Mouse (Mus musculus): Measurements from ENCODE around the gene Ubr4. TPM values are rescaled to one million over a fixed set of nuclear protein-coding genes. Genes with fewer than 3 reads are reported as not detected.
A peak's percentile ranks its signal among the peaks of the same experiment; 100 is the strongest.

Ubr4 gene
- polyA plus RNA-seq, 1 experiment from 2014 or later, result 68.6 TPM

- no peak for ATAC-seq (ENCODE audit: insufficient number of reproducible peaks, insufficient read depth, low FRiP score, low TSS enrichment, low read depth)
- 88% methylated on average over 1 of the region's 1 CpGs for WGBS
- Histone ChIP-seq H3K4me3 (replicated peaks) (no peak overlapping the region), H3K9ac (replicated peaks) (no peak overlapping the region), H3K9me3 (no peaks in the 10 kb centered on the region), H3K27ac (no peak overlapping the region), H3K36me3 (peaks cover 76% of the 10 kb centered on the region), H3K4me2 (no peak overlapping the region), H3K4me1 (replicated peaks) (no peaks in the 10 kb centered on the region), H3K27me3 (no peaks in the 10 kb centered on the region)
Measured at GRCm38 (mm10) chr4:139489946-139490345, 137.5 kb downstream of the Ubr4 start.

DNA sequence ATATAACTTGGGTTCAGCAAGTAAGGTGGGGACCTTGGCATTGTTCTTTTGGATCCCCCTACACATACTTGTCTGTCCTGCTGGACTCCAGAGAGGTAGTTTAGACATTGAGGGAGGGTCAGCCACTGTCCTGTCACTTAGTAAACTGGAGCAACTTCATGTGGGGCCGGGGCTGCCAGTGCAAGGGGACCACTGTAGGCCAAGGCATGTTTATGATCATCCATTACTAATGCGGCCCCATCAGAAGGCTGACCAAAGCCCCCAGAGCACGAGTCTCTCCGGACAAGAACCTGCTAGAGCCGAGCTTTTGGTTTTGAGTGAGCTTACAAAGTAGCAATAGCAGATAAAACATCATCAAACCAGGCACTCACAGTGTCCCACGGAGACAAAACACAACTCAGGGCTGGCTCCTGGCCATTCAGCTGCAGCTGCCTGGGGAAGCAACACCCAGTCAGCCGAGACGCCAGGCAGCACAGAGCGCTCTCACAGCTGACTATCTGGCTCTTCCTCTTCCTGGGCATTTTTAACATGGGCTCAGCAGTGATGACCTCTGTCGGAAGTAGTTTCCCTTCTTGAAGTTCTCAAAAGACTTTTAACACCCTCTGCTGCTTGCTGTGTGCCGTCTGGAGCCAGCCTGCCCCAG, 138.1 kb downstream of the Ubr4 start:
- Histone ChIP-seq H3K4me1 (replicated peaks) (no peaks in the 10 kb centered on the region), H3K4me2 (no peak overlapping the region), H3K9ac (replicated peaks) (no peak overlapping the region), H3K36me3 (peaks cover 70% of the 10 kb centered on the region), H3K27ac (no peak overlapping the region), H3K4me3 (replicated peaks) (no peak overlapping the region), H3K27me3 (no peaks in the 10 kb centered on the region), H3K9me3 (no peaks in the 10 kb centered on the region)
- 88% methylated on average over 11 of the region's 11 CpGs for WGBS
- no peak for ATAC-seq (ENCODE audit: insufficient number of reproducible peaks, insufficient read depth, low FRiP score, low TSS enrichment, low read depth)

DNA sequence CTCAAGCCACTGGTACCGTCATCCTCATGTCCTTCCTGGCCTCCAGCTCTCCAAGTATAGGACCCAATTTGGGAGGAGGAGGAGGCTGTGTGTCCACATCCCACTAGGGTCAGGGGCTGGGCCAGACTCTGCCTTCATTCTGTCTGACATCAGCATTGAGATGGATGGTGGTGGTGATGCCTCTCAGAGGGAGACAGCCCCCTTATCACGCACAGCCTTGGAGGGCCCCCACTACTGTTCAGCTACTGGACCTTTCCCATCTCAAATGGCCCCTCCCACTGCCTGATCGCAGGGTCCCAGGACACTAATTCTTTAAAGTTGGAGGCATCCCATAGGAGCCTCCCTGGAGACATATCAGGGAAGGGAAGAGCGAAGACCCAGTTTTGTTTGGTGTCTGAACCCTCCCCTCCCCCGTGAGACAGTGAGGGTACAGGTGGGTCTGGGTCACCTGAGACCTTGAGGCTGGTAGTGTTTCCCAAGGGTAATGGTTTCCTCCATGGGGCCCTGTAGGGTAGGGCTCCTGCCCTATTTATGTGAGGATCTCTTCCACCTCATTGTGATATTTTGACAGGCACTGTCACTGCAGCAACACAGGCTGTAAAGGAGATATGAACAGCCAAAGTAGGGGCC, 139.2 kb downstream of the Ubr4 start:
- H3K27me3 ChIP-seq, result no peaks in the 10 kb centered on the region
- H3K4me3 ChIP-seq (replicated peaks), result no peak overlapping the region
- ATAC-seq (ENCODE audit: insufficient number of reproducible peaks, insufficient read depth, low FRiP score, low TSS enrichment, low read depth), result no peak
- no peak overlapping the region for H3K9ac ChIP-seq (replicated peaks)
- H3K4me1 ChIP-seq (replicated peaks), result no peaks in the 10 kb centered on the region
- no peak overlapping the region for H3K4me2 ChIP-seq
- H3K9me3 ChIP-seq, result no peaks in the 10 kb centered on the region
- peaks cover 58% of the 10 kb centered on the region for H3K36me3 ChIP-seq
- WGBS, result 88% methylated on average over 5 of the region's 5 CpGs
- no peak overlapping the region for H3K27ac ChIP-seq

DNA sequence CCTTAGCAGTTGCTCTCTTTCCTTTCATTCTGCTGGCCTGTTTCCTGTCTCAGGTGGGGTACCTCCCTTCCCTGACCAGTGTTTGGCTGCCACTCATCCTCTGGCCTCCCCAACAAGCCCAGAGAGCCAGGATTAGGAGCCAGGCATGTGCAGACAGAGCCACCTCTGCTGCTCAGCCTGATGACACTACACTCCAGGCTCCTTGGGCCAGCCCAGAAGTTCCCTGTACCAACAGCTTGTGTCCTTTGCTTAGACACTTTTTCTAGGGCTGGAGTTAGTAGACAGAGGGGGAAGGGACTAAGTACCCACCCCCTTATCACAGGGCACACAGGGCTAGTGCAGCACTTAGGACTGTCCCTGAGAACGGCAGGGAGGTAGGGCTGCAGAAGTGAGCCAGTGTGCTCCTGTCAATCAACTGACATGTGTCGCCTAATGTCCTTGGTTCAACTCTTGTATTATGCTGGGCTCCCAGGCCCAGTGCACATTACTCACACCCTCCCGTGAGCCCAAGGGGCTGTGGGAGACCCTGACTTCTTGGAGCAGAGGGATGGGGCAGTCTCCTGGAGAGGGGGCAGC, 139.9 kb downstream of the Ubr4 start:
- Histone ChIP-seq H3K4me2 (no peak overlapping the region), H3K27me3 (no peaks in the 10 kb centered on the region), H3K4me1 (replicated peaks) (no peaks in the 10 kb centered on the region), H3K36me3 (peaks cover 52% of the 10 kb centered on the region), H3K9ac (replicated peaks) (no peak overlapping the region), H3K4me3 (replicated peaks) (no peak overlapping the region), H3K27ac (no peak overlapping the region), H3K9me3 (no peaks in the 10 kb centered on the region)
- ATAC-seq (ENCODE audit: insufficient number of reproducible peaks, insufficient read depth, low FRiP score, low TSS enrichment, low read depth), result no peak
- 71% methylated on average over 3 of the region's 3 CpGs for WGBS

- H3K4me1 ChIP-seq (replicated peaks), result no peaks in the 10 kb centered on the region
- H3K36me3 ChIP-seq, result peaks cover 41% of the 10 kb centered on the region
- 69% methylated on average over 9 of the region's 9 CpGs for WGBS
- no peaks in the 10 kb centered on the region for H3K27me3 ChIP-seq
- no peak overlapping the region for H3K4me3 ChIP-seq (replicated peaks)
- no peak overlapping the region for H3K4me2 ChIP-seq
- no peaks in the 10 kb centered on the region for H3K9me3 ChIP-seq
- H3K9ac ChIP-seq (replicated peaks), result no peak overlapping the region
- no peak overlapping the region for H3K27ac ChIP-seq
- ATAC-seq (ENCODE audit: insufficient number of reproducible peaks, insufficient read depth, low FRiP score, low TSS enrichment, low read depth), result no peak
Measured at GRCm38 (mm10) chr4:139493227-139494025, 141.0 kb downstream of the Ubr4 start.

GRCm38 (mm10) chr4:139500814-139501213, 148.4 kb downstream of the Ubr4 start:
- H3K9ac ChIP-seq (replicated peaks), result no peak overlapping the region
- 0 out of 2 replicates have a peak overlapping the region, but pooled peaks have one; percentile 29 for H3K27ac ChIP-seq
- H3K4me1 ChIP-seq (replicated peaks), result peaks cover 6% of the 10 kb centered on the region; the same call in 1 of the 2 replicates
- peaks cover 5% of the 10 kb centered on the region for H3K9me3 ChIP-seq
- ATAC-seq (ENCODE audit: insufficient number of reproducible peaks, insufficient read depth, low FRiP score, low TSS enrichment, low read depth), result no peak
- no peaks in the 10 kb centered on the region for H3K36me3 ChIP-seq
- H3K4me2 ChIP-seq, result no peak overlapping the region
- WGBS, result 68% methylated on average over 14 of the region's 14 CpGs
- no peak overlapping the region for H3K4me3 ChIP-seq (replicated peaks)
- H3K27me3 ChIP-seq, result no peaks in the 10 kb centered on the region

DNA sequence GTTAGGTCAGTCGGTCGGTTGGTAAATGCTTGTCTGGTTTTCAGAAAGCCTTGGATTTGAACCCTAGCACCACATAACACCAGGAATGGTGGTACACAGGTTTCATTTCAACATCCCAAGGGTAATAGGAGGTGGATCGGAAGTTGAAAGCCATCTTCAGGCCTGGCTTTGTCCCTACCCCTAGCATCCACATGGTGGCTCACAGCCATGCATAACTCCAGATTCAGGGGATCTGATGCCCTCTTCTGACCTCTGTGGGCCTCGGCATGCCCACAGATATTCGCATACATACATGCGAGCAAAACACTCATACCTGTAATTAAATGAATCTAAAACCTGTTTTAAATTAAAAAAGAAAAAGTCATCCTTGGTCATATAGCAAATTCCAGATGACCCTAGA, 149.3 kb downstream of the Ubr4 start:
- Histone ChIP-seq H3K4me3 (replicated peaks) (no peak overlapping the region), H3K9me3 (peaks cover 7% of the 10 kb centered on the region), H3K36me3 (no peaks in the 10 kb centered on the region), H3K27ac (no peak overlapping the region), H3K4me2 (no peak overlapping the region), H3K9ac (replicated peaks) (no peak overlapping the region), H3K27me3 (no peaks in the 10 kb centered on the region), H3K4me1 (replicated peaks) (peaks cover 6% of the 10 kb centered on the region; the same call in 1 of the 2 replicates)
- ATAC-seq (ENCODE audit: insufficient number of reproducible peaks, insufficient read depth, low FRiP score, low TSS enrichment, low read depth), result no peak
- WGBS, result 78% methylated on average over 6 of the region's 6 CpGs

DNA sequence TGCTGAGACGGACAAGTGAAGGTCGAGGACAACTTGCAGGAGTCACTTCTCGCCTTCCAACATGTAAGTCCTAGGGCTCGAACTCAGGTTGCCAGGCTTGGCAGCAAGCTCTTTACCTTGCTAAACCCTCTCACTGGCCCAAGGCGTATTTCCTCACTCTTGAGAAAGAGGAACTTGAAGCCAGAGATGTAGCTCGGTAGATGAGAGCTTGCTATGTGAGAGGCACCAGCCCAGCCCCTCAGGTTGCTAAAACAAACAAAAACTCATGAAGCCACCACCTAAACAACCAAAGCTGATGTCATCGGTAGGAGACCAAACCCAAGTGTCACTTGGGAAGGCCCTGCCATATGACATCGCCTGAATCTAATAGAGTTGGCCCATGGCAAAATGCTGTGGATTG, 151.5 kb downstream of the Ubr4 start:
- Histone ChIP-seq H3K4me3 (replicated peaks) (no peak overlapping the region), H3K4me1 (replicated peaks) (peaks cover 7% of the 10 kb centered on the region; the same call in 1 of the 2 replicates), H3K27ac (no peak overlapping the region), H3K9ac (replicated peaks) (no peak overlapping the region), H3K36me3 (no peaks in the 10 kb centered on the region), H3K27me3 (no peaks in the 10 kb centered on the region), H3K9me3 (peaks cover 7% of the 10 kb centered on the region), H3K4me2 (no peak overlapping the region)
- 81% methylated on average over 8 of the region's 8 CpGs for WGBS
- no peak for ATAC-seq (ENCODE audit: insufficient number of reproducible peaks, insufficient read depth, low FRiP score, low TSS enrichment, low read depth)

- 79% methylated on average over 4 of the region's 4 CpGs for WGBS
- no peak for ATAC-seq (ENCODE audit: insufficient number of reproducible peaks, insufficient read depth, low FRiP score, low TSS enrichment, low read depth)
- peaks cover 9% of the 10 kb centered on the region; the same call in 1 of the 2 replicates for H3K4me1 ChIP-seq (replicated peaks)
- no peak overlapping the region for H3K27ac ChIP-seq
- no peaks in the 10 kb centered on the region for H3K36me3 ChIP-seq
- no peak overlapping the region for H3K9ac ChIP-seq (replicated peaks)
- no peaks in the 10 kb centered on the region for H3K27me3 ChIP-seq
- H3K9me3 ChIP-seq, result peaks cover 7% of the 10 kb centered on the region
- no peak overlapping the region for H3K4me2 ChIP-seq
- no peak overlapping the region for H3K4me3 ChIP-seq (replicated peaks)
Measured at GRCm38 (mm10) chr4:139505716-139506115, 153.3 kb downstream of the Ubr4 start.

DNA sequence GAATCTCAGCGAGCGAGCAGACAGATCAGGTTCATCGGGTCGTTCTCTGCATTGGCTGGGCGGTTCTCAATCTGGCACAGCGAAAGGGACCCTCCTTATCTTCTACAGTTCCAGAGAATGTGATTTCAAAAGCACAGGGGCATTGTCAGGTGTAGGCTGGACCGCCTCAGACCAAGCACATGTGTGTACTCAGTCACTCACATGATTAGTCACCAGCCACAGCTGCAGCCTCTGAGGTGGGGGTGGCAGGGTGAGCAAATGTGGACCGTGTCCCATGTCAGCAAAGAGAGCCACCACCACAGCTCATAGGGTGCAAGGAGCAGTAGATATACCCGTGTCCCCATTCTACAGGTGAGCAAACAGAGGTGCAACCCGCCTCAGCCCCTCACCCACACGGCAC, 154.3 kb downstream of the Ubr4 start:
- H3K9me3 ChIP-seq, result peaks cover 7% of the 10 kb centered on the region
- H3K4me1 ChIP-seq (replicated peaks), result 0 out of 2 replicates have a peak, but pooled peaks cover 6% of the 10 kb centered on the region
- H3K27me3 ChIP-seq, result no peaks in the 10 kb centered on the region
- no peak overlapping the region for H3K27ac ChIP-seq
- no peak overlapping the region for H3K4me3 ChIP-seq (replicated peaks)
- no peak overlapping the region for H3K4me2 ChIP-seq
- no peak for ATAC-seq (ENCODE audit: insufficient number of reproducible peaks, insufficient read depth, low FRiP score, low TSS enrichment, low read depth)
- H3K36me3 ChIP-seq, result no peaks in the 10 kb centered on the region
- 94% methylated on average over 11 of the region's 11 CpGs for WGBS
- H3K9ac ChIP-seq (replicated peaks), result no peak overlapping the region

DNA sequence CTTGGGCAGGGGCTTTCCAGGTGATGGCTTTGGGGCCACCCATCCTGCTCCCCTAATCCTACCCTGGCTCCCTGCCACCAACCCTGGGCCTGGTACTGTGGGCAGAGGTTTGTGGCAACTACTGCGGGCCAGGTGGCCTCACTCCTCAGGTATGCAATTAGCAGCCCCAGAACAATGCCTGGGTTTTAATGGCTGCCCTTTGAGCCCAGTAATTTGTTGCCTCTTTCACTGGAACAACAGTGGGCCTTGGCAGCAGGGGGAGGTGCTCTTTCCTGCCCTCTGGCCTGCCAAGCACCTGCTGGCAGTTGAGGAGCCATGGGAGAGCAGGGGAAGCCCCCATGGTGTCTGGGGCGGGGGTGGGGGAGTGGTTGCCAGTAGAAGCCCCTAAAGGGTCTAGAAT, 156.7 kb downstream of the Ubr4 start:
- WGBS, result 65% methylated on average over 2 of the region's 2 CpGs
- Histone ChIP-seq H3K4me2 (no peak overlapping the region), H3K27ac (no peak overlapping the region)

More for the DNA sequence above, 156.7 kb downstream of the Ubr4 start:
- Histone ChIP-seq H3K27me3 (no peaks in the 10 kb centered on the region), H3K36me3 (no peaks in the 10 kb centered on the region), H3K9ac (replicated peaks) (no peak overlapping the region), H3K9me3 (peaks cover 7% of the 10 kb centered on the region), H3K4me1 (replicated peaks) (0 out of 2 replicates have a peak, but pooled peaks cover 6% of the 10 kb centered on the region), H3K4me3 (replicated peaks) (no peak overlapping the region)
- no peak for ATAC-seq (ENCODE audit: insufficient number of reproducible peaks, insufficient read depth, low FRiP score, low TSS enrichment, low read depth)
